Mouse (Mus musculus) mesoderm, embryonic 11.5 days (tissue): ENCODE results near the gene Prmt8.
A peak's percentile ranks its signal among the peaks of the same experiment; 100 is the strongest.

Experiments
- DNase-seq: peaks from one replicate; pipeline ENCODE4 v3.0.0-alpha.2; 2012; ENCODE audit warnings: low read depth, low spot score

Gene Prmt8

DNA sequence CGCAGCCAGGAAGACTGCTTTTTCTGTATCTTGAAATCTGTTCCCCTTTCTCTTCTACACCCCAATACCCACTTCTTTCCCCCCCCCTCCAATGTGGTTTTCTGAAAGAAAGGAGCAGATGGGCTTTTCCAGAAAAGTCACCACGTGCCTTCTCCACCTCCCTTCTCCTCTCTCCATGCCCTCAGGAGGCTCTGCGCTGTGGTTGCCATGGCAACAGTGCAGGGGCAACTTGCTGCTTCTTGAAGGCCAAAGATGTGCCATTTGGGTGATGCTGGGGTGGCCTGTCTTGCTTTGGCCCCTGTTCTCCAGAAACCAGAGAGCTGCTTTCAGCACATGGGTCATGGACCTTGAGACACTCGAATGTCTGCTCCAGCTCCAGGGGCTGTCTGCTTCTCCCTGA lies 100.0 kb downstream of the Prmt8 start:
- peak; percentile 30 for DNase-seq

DNA sequence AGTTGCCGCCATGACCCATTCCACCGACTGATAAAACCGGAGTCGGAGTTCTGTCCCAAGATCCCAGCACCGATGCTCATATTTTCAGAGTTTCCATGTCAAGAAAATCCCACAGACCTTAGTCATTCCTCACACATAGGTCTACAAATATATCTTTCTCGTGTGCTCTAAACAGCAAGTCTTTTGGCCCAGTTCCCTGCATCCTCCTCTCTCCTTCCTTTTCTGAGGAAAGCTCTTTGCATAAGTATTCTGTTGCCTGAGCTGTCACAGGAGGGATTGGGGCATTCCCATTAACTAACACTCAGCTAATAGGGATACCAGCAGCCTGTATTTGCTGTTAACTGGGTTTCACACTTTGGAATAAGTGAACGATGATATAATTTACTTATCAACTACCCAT lies 106.0 kb downstream of the Prmt8 start:
- no peak for DNase-seq

DNA sequence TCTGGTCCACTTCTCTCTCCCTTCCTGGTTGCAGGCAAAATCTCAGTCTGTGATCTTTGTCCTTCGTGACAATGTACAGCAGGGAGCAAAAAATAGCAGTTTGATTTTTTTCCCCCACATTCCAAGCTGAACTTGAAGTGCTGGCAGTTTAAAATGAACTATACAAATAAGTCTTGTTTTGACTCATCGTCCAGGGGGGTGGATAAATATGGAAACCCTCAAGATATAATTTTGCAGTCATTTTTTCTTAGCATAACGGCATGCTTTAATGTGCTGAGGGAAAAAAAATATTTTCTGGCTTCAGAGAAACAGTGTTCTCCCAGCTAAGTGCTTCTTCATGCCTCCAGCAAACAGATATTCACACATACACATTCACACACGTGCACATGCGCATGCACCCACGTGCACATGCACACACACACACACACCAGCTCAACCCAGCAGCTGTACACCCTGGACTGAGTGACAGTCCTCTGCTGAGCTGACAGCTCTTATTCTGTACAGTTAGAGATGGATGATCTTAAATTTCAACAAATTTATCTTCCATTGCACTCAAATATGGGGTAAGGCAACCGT lies 107.5 kb downstream of the Prmt8 start:
- no peak for DNase-seq

DNA sequence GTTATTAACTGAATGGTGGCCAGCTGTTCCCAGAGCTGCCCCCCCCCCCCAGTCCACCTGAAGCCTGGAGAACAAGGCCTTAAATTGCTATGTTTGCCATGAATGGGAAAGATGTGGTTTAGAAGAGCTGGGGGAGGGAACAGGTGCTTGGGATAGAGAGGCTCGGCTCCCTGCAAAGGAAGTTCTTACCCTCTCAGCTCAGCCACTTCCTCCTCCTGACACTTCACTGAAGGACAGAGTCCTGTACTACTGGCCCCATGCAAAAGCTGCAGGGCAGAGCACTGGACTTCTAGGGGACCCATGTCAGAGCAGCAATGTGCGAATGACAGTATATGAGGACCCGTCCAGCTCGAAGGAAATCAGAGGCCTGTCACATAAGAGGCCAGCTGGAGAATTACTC lies 109.3 kb downstream of the Prmt8 start:
- no peak for DNase-seq

DNA sequence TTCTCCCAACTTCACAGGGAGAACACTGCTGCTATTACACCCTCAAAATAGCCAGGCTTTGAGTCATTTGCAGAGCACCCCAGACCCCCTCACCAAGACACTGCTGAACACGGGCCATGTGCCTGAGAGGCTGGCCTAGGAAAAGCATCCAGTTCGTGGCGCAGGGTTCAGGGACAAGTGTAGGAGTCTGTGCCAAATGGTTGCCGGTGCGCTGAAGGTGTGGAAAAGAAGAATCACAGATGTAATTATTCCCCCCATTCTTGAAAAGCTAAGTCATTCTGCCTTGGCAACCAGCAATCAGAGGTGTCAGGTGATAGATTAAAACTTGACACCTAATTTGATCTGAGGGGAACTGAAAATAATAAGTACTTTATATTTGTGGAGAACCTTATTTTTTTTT lies 109.8 kb downstream of the Prmt8 start:
- no peak for DNase-seq

DNA sequence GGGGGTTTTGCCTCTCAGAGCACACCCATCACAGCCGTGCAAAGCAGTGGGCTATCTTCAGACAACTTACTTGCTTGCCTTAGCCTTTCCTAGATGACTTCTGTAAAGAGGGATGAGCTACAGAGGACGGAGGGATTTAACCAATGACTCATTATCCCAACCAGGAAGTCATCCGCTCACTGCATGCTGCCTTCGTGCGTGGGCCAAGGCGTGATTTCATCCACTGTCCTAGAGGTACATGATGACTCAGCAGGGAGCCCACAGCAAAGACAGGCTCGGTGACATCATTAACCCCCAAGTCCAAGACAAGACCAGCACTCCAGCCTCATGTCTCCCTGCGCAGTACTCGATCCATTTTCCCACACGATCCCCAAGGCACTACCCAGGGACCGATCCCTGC lies 112.1 kb downstream of the Prmt8 start:
- no peak for DNase-seq

DNA sequence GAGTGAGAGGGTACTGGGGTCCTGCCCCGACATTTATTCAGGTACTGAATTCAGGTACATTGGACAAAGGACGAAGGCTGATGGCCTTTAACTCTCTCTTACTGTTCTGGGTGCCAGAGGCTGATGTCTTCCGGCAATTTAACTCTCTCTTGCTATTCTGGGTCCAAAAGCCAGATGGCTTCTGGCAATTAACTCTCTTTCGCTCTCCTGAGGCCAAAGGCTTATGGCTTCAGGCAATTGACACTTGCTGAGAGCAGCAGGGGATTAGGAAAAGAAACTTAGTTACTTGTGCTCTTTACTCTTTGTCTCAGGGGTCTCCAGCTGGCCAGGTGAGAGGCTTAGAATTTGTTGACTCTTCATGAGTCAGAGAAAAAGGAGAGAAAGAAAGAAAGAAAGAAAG lies 113.3 kb downstream of the Prmt8 start:
- no peak for DNase-seq

DNA sequence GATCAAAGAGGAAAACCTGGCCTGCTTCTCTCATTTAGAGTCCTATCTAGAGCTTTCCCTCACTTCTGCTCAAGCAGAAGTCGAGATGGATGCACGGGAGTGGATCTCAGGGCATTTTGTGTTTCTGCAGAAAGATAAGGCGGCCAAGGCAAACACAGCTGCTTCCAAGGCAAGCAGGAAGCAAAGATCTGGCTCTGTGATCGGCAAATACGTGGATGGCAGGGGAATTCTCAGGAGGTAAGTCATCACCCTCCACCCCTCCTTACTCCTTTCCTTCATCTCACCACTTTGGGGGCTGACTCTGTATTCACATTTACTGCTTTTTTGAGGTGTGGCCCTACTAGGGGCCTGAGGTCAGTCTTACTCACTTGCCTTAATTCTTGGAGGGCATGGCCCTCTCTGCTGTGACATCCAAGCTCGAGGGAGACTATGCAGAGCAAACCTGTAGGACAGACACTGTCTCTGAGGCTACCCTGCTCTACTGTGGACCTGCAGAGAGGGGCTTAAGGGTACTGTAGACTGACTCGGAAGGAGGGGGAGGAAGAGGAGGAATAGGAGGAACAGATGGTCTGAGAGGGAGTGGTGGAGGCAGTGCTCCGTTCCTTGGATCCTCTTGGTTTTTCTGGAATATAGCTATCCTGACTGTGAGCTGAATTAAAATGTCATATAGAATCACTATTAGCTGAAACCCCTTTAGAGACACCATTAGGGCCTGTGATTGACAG lies 128.0 kb downstream of the Prmt8 start:
- DNase-seq = no peak
